Mouse (Mus musculus) bone marrow macrophage, adult 2 months (primary cell): ENCODE results near the gene Eps8.

Experiments used
- CTCF ChIP-seq: IDR thresholded peaks from 2 replicates; pipeline ENCODE4 v1.5.1; 2012; ENCODE audit warnings: low read depth, mild to moderate bottlenecking, low read length, moderate library complexity
- POLR2A ChIP-seq: IDR thresholded peaks from 2 replicates; pipeline ENCODE4 v1.6.1; 2012; ENCODE audit warnings: mild to moderate bottlenecking, low read depth, low read length, borderline replicate concordance

DNA sequence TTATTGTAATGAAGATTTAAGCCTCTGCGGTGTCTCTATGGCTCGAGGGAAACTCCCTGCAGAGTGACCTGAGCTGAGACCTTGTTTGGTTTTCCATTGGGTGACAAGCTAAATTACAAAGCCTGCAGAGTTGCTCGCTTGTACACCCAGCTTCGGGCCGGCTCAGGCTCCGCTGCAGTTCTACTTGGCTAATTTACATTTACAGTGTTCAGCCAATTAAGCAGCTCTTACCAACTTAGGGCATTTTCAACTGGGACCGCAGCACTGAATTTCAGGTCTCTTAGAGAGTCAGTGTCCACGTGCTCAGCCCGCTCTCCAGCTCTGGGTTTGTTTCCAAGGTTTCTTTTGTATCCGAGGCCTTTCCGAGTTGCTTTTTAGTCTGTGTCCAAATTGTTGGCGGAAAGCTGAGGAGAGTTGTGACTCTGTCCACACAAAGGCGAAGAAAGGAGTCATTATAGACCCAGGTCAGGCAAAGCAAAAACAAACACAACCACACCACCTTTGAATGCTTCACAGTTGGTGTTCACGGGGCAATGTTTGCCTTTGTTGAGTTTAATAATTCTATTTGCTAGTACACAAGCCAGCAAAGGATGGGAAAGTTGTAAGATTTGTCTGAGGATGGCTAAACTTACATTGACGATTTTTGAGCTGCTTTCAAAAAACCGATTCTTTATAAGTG, 216.6 kb downstream of the Eps8 start:
- TF ChIP-seq CTCF (no peak), POLR2A (no peak)
